Mouse (Mus musculus) monocyte, adult 5-6 weeks (primary cell): ENCODE data around the gene Hist1h2an. TPM values are rescaled to one million over a fixed set of nuclear protein-coding genes. Genes with fewer than 3 reads are reported as not detected.
"Not testable (repeated sequence)": the region's sequence is repeated elsewhere in the genome, so short reads cannot be mapped to it uniquely, and the experiment has no call there.

Source experiments
- ATAC-seq: fragments of 153-309, 156-312 bp; replicated peaks from 2 replicates; pipeline ENCODE4 v1.8.0; 2017; ENCODE audit warnings: mild to moderate bottlenecking; ENCODE audit not compliant: low TSS enrichment, insufficient number of reproducible peaks, severe bottlenecking, poor library complexity, low FRiP score
- total RNA-seq: library from RNA; stranded (forward); fragments of 200-1000, 200-491, 200-594 nt; gene quantifications from 3 replicates; pipeline ENCODE4 v1.2.3, GENCODE M21; 2017

Hist1h2an gene
- 15.0 to 50.0 TPM (median 36.2 TPM) in 3 replicates for total RNA-seq

DNA sequence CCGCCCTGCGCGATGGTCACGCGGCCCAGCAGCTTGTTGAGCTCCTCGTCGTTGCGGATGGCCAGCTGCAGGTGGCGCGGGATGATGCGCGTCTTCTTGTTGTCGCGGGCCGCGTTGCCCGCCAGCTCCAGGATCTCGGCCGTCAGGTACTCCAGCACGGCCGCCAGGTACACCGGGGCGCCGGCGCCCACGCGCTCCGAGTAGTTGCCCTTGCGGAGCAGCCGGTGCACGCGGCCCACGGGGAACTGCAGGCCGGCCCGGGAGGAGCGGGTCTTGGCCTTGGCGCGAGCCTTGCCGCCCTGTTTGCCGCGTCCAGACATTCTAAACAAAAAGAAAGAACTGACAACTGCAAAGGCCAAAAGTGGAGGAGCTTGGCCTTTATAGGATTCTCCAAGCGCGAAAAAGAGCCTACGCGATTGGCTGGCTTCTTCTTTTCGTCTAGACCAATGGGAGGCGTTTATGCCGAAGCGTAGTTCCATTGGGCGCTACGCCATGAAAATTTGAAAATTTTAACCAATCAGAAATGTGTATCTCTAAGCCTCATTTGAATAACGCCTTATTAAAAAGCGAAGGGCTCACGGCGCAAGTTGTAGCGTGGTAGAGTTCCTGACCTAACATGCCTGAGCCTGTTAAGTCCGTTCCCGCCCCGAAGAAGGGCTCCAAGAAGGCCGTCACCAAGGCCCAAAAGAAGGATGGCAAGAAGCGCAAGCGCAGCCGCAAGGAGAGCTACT lies at the start of gene Hist1h2an, which contains the start of gene Hist1h2bp:
Gene Hist1h2an (minus strand): TSS at position 320 of the 731 bp plus-strand sequence.
Gene Hist1h2bp (plus strand): TSS at position 563 of the 731 bp plus-strand sequence.
- ATAC-seq, result peak; percentile 96

- ATAC-seq, result peak; percentile 89
Measured at GRCm38 (mm10) chr13:21833461-21833860, 46.4 kb upstream of the Hist1h2an start, which contains the start of the genes Hist1h2ap and Hist1h2br. TSS of gene Hist1h2ap (minus strand) at chr13:21833507. TSS of gene Hist1h2br (plus strand) at chr13:21833743.

DNA sequence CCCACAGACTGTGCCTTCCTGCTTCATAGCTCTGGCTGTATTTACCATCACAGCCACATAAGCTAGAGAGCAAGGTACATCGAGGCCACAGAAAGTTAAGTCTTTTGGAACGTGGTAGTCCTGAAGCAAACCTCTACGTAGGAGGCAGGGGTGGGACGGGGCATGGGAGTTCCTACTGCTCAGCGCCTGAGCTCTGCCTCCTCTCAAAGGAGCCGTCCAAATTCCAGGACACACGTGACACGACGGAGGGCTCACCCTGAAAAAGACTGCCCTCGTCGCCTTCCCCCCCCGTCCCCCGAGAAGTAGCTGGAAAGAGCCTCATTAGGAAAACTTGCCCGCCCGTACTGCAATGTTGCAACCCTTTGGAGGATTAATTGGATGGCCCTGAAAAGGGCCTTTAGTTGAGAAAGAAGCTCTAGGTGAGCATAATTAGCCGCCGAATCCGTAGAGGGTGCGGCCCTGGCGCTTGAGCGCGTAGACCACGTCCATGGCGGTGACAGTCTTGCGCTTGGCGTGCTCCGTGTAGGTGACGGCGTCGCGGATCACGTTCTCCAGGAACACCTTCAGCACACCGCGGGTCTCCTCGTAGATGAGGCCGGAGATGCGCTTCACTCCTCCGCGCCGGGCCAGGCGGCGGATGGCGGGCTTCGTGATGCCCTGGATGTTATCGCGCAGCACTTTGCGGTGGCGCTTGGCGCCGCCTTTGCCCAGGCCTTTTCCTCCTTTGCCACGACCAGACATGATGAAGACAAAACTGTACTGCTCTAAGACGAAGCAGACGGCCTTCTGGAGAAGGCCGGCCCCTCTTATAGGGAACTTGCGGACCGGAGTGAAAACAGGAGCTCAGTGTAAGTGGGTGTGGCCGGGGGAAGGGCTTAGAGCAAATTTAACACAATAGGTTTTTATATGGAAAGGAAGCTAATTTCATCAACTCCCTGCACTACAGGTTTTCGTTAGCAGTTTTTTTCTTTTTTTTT lies 44.7 kb upstream of the Hist1h2an start, which contains the start of gene Hist1h4n:
Gene Hist1h4n (minus strand): TSS at position 779 of the 977 bp plus-strand sequence.
- ATAC-seq, result peak; percentile 59

- no peak for ATAC-seq
Measured at GRCm38 (mm10) chr13:21830344-21830743, 43.3 kb upstream of the Hist1h2an start.

- ATAC-seq, result no peak
Measured at GRCm38 (mm10) chr13:21828511-21828910, 41.5 kb upstream of the Hist1h2an start.

GRCm38 (mm10) chr13:21820082-21820890 lies 33.3 kb upstream of the Hist1h2an start:
- not testable (repeated sequence) for ATAC-seq

DNA sequence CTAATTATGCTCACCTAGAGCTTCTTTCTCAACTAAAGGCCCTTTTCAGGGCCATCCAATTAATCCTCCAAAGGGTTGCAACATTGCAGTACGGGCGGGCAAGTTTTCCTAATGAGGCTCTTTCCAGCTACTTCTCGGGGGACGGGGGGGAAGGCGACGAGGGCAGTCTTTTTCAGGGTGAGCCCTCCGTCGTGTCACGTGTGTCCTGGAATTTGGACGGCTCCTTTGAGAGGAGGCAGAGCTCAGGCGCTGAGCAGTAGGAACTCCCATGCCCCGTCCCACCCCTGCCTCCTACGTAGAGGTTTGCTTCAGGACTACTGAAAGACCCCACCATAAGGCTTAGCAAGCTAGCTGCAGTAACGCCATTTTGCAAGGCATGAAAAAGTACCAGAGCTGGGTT lies 25.1 kb upstream of the Hist1h2an start:
- ATAC-seq, result not testable (repeated sequence)

- ATAC-seq, result peak; percentile 68
Measured at GRCm38 (mm10) chr13:21811539-21811938, 24.5 kb upstream of the Hist1h2an start, which contains the start of gene Hist1h4m. TSS of gene Hist1h4m (plus strand) at chr13:21811746.

DNA sequence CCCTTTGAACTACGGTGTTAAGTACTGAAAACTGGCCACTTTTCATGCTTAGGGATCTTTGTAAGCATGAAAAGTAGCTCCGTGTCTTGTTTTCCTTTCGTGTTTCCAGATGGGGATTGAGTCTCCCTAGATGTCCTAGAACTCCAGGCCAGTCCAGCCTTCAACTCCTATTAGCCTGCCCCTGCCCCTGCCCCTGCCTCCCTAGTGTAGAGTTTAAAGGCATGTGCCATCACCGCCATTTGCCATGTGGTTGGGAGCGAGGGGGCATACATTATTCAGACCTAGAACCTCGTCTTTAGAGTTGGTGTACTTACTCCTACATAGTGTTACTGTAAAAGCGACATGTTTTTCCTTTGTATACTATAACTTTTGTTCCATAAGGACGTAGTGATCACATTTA lies 24.1 kb upstream of the Hist1h2an start:
- 0 out of 2 replicates have a peak, but pooled peaks have one; percentile 10 for ATAC-seq

DNA sequence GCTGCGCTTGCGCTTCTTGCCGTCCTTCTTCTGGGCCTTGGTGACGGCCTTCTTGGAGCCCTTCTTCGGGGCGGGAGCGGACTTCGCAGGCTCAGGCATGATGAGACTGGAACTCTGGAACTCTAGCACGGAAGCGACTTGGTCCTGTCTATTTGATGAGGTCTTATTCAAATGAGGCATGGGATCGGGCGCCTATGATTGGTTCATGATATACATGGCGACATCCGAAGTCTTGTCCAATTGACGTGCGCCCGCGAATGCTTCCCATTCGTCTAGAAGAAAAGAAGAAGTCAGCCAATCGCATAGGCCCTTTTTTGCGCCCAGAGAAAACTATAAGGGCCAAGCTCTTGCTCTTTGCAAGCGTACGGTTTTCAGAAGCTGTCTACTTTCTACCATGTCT lies 23.1 kb upstream of the Hist1h2an start, which contains the start of the genes Hist1h2bq and Hist1h2ao:
Gene Hist1h2bq (minus strand): TSS at position 125 of the 400 bp plus-strand sequence.
Gene Hist1h2ao (plus strand): TSS at position 393 of the 400 bp plus-strand sequence.
- ATAC-seq, result peak; percentile 94

- ATAC-seq, result peak; percentile 88
Measured at GRCm38 (mm10) chr13:21803058-21803457, 16.0 kb upstream of the Hist1h2an start.

GRCm38 (mm10) chr13:21797163-21797562 lies 10.1 kb upstream of the Hist1h2an start:
- peak; percentile 36; the same call in 1 of the 2 replicates for ATAC-seq

GRCm38 (mm10) chr13:21795584-21795983 lies 8.6 kb upstream of the Hist1h2an start:
- no peak for ATAC-seq

- no peak for ATAC-seq
Measured at GRCm38 (mm10) chr13:21790601-21791283, 3.7 kb upstream of the Hist1h2an start.

- no peak for ATAC-seq
Measured at GRCm38 (mm10) chr13:21789925-21790324, 2.9 kb upstream of the Hist1h2an start.

DNA sequence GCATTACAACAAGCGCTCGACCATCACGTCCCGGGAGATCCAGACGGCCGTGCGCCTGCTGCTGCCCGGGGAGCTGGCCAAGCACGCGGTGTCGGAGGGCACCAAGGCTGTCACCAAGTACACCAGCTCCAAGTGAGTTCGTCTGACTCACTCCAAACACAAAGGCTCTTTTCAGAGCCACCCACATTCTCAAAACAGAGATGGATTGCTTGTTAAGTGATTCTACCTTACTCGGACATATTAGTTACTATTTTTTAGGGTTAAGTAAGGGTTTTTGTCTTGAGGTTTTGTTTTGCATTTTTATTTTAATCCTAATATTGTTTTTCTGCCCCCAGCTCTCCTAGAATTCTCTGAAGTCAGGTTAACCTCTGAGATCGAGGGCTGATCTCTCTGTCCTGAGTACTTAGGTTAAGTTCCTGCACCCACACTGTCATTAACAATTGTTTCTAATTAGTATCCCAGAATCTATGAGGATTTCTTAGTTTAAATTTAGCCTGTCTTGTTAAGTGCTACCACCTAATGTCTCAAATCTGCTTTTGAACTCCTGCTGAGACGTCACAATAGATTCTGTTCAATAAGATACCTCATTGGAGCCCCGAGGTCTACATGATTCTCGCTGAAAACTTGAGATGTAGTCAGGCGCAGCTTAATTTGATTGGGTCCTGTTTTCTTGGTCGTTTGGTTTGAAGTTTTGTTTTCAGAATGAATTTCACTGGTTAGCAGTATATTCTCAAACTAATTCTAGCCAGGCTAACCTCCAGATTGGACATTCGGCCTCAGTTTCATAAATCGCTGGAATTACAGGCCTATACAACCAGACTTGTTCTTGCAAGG lies 959 bp upstream of the Hist1h2an start:
- ATAC-seq, result no peak
